Mouse (Mus musculus) thymus, adult 18-20 months (tissue): ENCODE data around the gene Ankrd11.
"Not testable (repeated sequence)": the region's sequence is repeated elsewhere in the genome, so short reads cannot be mapped to it uniquely, and the experiment has no call there.

Experiments
- DNase-seq, 2 experiments: peaks; one replicate each; pipeline ENCODE4 v3.0.0; 2022; ENCODE audit warnings: mixed read lengths in 2 of 2

Gene Ankrd11

DNA sequence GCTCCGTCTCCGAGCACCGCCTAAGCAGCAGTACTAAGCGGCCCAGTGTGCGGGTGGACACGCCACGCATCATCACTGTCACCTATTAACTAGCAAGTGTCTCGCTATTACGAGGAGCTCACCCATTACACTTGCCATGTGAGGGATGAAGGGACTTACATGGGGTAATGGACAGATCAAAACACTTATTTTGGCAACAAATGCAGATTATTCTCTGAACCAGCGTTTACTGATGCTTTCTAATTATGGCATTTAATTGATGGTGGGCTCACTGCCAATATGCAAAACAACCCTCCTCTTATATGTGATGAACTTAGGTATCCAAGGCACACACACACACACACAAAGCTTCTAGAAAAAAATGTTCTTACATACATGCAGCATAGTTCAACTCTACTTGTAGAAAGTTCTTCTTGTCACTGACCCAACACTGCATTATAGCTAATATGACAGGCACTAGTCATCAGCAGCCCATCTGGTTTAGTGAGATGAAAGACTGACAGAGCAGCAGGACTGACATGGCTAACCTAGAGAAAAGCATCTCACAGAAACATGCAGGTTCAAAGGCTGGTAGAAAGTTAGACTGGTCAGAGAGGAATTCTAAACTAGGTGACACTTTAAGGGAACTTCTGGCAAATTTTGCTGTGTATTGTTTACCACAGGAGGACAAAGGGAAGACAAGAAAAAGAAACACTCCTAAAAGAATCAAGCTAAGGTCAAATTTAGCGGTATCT lies 2.5 kb downstream of the Ankrd11 start:
- no peak for DNase-seq

DNA sequence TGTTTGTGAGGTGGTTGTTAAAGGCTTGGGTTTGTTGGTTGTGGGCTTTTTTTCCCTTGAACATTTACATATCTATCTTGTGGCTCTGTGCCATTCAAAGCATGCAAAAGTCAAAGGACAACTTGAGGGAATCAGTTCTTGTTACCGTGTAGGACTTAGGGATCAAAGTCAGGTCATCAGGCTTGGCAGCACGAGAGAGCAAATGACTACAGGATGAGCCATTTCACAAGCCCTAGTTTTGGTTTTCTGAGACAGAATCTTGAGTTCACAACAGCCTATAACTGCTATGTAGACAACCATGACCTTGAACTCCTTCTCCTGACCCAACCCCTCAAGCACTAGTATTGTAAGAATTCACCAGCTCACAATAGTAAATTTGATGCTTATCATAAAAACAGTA lies 3.7 kb downstream of the Ankrd11 start:
- no peak for DNase-seq

DNA sequence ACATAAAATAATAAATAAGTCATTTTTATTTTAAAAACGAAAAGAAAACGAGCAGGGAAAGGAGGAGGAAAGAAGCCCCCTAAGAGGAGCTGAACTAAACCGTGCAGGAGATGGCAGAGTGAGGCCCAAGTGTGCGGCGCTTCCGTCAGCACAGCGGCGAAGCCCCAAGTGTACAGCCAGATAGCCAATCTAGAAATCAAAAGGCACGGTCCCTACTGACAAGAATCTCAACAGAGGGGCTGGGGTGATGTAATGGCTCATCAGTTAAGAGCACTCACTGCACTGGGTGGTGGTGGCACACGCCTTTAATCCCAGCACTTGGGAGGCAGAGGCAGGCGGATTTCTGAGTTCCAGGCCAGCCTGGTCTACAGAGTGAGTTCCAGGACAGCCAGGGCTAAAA lies 4.6 kb downstream of the Ankrd11 start:
- DNase-seq: no peak

DNA sequence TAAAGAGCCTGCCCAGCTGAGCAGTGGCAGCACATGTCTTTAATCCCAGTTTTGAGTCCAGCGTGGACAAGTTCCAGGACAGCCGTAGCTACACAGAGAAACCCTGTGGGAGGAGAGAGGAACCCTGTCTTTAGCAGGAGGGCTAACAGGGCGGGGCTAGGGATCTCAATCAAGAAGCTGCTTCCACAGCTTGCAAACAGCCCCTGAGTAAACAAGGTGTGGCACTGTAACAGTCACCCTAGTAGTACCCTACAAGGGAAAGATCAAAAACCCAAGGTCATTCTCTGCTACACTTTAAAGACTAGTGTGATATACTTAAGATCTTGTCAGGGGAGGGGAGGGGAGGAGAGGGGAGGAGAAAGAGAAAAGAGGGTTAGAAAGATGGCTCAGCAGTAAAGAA lies 5.1 kb downstream of the Ankrd11 start:
- DNase-seq: peak in 1 of 2 experiments; percentile 43

DNA sequence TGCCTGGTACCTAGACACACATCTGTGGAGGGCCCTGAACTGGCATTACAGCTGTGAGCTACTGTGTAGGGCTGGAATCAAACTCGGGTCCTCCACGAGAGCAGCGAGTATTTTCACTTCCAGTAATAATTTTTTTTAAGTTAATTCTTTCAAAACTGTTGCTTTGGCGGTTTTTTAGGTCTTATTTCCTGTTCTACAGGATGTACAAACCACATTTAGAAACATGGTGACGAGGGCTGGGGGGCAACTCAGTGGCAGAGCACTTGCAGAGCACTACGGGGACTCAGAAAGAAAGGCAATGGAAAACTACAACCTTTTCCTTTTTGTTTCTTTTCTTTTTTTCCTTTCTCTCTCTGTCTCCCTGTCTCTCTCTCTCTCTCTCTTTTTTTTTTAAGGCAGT lies 7.9 kb downstream of the Ankrd11 start:
- peak; percentile 57 to 77 for DNase-seq

DNA sequence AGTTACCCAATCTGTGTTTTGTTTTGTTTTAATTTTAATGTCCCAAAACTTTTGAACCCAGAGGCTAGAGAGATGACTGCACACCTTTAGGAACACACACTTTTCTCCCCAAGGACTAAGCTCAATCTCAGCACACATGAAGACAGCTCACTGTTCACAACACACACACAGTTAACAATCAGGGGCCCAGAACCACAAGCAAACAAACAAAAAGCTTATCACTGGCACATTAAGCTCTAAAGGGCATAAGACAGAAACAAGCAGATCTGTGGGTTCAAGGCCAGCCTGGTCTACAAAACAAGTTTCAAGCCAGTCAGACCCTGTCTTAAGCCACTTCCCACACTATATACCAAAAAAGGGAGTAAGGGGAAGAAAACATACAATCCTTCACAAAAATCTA lies 8.6 kb downstream of the Ankrd11 start:
- DNase-seq: no peak

DNA sequence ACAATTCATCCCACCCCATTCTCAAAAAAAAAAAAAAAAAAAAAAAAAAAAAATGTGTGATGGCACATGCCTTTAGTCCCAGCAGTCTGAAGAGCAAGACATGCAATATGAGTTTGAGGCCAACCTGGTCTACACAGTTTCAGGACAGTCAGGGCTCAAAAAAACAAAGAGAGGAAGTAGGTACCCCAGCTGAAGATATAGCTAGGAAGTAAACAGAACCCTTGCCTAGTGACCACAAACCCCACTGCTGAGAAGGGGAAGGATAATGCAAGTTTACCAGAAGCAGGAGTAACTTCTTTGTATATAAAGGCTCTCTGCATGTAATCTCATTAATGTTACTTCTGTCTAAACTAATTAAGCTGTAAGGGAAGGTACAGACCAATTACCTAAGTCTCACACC lies 9.3 kb downstream of the Ankrd11 start:
- DNase-seq: peak in 1 of 2 experiments; percentile 45

DNA sequence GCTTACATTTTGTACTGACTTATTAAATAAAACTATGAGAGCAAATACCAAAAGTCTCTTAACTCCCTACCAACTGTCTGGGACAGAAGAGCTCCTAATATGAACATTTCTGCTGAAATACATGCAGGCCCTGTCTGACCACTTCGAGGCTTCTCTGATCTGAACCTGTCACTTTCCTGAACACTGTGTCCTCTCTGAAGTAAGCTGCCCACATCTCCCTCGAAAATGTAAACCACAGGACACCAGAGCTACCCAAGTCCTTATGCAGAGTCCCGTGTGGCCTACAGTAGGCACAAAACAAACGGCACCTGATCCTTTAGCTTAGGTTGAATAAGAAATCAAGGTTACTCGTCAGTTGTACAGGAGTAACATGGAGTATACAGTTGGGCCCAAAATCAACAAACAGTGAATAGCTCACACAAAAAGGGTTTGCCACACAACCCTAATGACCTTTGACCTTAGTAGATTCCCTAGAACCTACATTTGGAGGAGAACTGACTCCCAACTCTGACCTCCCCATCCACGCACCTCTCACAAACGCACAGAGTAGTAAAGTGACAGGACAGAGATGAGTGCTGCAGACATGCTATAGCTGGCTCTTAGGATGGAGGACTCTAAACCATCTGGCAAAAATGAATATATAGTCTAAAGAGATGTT lies 10.6 kb downstream of the Ankrd11 start:
- DNase-seq: no peak

DNA sequence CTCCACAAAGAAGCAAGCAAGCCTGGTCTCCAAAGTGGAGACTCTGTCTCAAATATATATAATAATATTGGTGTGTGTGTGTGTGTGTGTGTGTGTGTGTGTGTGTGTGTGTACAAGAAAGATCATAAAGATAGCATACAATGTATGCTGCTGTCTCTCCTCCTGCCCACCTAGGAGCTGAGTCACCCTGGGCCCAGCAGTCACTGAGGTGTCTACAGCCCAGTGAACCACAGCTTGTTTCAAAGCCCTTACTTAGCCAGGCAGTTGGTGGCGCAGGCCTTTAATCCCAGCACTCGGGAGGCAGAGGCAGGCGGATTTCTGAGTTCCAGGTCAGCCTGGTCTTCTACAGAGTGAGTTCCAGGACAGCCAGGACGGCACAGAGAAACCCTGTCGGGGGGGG lies 12.0 kb downstream of the Ankrd11 start:
- DNase-seq: not testable (repeated sequence)

DNA sequence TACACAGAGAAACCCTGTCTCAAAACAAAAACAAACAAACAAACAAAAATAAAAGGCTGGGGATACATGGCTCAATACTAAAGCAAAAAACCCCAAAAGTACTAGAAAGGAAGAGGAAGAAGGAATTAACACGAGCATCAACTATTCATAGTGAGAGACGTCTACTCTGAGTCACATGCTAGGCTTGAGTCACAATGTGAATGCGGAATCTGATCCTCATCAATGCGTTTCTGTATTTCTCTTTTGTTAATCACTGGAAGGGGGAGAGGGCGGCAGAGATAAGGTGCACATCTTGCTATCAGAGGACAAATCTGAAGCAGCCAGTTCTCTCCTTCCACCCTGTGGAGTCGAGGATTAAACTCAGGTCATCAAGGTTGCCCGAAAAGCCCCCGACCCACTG lies 14.3 kb downstream of the Ankrd11 start:
- DNase-seq: no peak

DNA sequence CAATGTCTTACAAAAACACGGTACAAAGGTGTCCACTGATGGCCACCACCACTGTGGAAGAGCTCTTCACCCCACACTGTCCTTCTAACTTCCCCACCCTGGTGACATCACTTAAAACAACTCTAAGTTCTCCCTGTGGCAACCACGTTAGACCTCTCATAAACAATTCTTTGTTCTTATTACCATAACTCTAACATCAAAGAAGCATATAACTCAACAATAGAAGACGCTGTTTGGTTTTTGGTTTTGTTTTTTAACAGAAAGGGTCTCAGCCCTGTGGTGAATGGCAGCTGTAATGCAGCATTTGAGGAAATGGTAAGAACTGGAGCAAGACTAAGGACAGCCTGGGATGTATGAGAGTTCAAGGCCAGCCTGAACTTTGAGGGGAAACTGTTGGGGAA lies 16.1 kb downstream of the Ankrd11 start:
- DNase-seq: no peak

DNA sequence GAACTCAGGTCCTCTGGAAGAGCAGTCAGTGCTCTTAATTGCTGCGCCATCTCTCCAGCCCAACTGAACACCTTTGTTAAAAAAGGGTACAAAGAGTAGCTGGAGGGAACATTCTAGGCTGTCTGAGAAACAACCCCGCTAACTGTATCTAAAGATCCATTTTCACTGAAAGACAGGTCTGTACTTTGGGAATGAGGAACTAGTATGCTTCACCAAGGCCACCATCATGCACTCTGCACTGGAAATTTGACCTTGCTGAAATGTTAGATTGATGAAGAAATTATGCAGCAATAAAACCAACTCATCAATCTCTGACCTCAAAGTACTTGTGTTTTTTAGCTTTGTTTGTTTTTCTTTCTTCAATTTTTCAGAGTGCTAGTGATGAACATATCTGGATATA lies 17.9 kb downstream of the Ankrd11 start:
- DNase-seq: no peak

DNA sequence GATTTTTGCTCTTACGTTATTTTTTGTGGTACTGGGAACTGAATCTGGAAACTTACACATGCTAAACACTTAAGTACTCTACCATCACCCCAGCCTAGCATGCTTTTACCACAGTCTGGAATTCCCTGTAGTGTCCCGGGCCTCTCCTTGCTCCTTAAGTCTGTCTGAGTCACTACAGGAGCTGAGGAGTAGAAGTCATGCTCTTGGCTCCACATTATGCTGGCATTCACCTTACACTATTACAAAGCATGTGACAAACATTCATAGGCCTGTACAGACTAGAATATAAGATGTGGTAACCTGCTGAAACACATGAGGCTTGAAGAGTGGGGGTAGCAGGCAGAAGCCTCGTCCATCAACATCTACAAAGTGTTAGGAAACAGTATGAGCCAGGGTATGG lies 19.4 kb downstream of the Ankrd11 start:
- DNase-seq: no peak

DNA sequence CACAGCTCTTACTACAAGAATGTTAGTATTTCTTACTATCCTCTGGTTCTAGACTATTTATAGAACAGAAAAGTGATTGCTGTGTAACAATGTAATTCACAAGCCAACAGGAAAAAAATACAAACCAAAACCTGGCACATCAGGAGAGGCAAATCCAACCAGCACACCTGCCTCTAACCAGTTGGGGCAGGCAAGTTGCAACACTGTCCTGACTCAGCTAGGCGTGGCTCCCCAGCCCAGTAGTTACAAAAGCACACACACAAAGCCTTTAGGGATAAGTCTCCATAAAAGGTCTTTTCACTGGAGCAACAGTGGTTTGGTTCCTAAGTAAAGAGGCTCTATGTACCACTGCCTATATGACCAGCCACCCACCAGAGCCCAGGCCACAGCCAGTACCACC lies 20.8 kb downstream of the Ankrd11 start:
- DNase-seq: no peak

DNA sequence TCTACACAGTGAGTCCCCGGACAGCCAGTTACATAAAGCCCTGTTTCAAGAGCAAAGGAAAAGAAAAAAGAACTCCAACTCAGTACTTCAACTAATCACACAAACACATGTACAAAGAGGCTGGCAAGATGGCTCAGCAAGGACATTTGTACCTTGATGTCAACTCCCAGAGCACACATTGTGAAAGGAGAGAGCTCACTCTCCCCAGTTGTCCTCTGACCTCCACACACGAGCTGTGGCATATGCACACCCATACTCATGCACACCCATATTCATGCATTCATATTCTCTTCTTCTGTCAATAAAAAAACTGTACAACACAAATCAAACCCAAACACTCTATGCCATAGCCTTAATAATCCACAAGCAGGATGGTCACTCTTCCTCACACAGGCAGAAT lies 21.2 kb downstream of the Ankrd11 start:
- DNase-seq: no peak

DNA sequence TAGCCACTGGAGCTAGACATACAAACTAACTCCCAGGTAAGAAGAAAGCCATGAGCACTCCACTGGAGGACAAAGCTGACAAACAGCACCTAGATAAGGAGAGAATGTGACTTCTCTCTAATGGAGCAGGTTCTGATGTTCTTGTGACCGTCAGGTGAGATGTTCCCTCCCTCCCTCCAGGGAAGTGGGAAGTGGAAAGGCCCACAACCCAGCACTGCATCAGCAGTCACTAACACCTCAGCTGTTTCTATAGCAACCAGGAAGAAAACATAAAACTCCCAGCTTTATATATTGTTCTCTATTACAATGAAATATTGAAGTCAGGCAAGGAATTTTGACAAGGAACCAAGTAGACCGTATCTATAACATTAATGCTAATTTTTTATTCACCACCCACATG lies 22.0 kb downstream of the Ankrd11 start:
- no peak for DNase-seq

DNA sequence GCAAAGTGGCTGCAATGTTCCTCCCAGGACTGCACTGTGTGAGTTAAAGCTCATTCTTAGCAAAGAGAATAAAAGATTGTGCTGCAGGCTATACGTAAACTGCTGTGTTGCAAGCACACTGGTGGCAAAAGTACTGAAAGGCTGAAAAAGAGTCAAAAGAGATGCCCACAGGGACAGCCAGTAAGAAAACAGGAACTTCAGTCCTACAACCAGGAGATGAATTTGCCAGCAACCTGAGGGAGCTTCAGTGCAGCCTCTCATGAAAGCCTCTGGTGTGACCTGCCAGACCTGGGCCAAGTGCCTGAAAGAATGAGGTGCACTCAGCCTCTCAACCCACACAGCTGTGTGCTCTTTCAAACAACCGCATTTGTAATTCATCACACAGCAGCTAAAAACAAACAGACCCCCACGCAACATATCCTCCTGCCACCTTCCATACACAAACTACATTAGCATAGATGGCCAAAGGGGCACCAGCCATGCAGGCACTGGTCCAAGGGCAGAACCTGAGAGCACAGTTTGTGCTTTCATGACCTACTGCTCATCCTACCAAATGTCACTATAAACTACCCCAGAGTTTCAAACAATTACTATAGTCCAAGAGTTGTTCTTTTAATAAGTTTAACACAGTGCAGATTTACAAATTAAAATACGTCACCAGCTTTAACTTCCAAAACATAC lies 23.5 kb downstream of the Ankrd11 start:
- no peak for DNase-seq

DNA sequence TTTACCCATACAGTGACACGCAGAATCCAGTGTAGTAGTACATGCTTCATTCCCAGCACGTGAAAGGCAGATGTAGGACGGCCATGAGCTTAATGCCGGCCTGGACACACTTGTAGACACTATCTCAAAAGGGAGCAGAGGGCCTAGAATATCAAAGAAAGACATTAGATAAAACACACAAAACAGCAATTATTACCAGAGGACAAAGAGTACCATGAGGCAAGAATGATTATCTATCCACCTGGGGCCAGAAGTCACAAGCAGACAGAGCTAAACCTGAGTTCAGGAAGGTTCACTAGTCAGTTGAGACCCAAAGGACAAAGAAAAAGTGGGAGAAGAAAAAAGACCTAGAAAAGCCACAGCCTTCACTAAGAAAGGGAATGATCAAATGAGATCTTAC lies 24.9 kb downstream of the Ankrd11 start:
- DNase-seq: no peak

DNA sequence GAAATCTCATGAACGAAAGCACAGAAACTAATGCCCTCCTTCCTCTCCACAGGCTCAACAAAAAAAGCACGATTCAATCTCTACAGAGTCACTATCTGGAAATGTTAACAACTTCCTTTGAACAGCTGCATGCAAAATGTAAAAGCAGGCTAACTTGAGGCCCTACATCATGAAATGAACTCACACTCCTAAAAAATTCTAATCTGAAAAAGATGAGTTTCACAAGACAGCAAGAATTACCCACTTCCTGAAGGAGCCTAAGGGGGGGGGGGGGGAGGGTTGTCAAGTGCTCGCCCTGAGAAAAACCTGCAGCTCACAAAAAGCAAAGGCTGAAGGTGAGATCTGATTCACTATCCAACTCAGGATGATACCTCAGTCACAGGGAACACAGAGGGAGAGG lies 27.0 kb downstream of the Ankrd11 start:
- no peak for DNase-seq

DNA sequence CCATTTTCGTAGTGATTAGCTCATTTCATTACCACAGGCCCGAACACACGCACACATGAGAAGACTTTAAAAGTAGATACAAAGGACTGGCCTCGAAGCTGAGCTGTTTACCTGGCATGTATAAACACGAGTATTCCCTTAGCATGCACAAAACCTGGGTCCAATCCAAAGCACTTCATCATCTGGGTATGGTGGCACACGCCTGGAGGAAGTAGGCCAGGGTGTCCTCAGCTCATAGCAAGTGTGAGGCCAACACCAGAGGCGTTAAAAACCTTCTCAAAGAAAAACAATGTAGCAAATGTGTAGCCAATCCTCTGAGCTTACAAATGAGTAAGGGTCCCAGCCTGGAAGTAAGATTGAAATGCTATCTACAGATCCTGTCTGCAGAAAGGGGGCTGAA lies 27.6 kb downstream of the Ankrd11 start:
- no peak for DNase-seq

DNA sequence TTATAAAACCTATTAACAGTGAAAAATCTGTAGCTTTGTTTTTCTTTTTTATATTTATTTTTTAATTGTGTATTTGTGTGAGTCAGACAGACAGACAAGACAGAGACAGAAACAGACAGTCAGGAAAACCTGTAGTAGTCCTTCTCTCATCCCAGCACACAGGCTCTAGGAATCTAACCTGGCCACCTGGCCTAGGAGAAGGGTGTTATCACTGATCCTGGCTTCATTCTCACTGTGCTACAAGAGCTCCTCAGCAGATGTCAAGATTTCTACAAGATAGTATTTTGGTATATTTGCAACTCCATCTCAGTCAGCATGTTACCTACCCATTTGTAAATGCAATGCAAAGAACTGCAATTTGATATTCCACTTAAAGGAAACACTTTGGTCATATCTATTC lies 30.8 kb downstream of the Ankrd11 start:
- DNase-seq: no peak

DNA sequence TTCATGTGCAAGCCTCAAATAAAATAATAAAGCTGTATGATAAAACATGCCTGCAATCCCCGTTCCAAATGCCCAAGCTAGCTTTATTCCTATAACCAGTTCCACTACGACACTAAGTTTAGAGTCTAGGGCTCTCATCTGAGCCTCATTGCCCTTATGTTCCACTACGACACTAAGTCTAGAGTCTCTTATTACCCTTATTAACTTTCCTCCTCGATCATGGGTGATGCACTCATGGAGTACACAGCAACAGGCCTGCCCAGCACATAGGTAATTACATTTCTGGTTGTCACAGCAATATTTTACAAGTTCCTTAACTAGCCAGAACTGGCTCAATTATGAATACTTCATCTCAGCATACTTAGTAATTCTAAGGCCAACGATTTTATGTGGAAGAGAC lies 36.3 kb downstream of the Ankrd11 start:
- DNase-seq: no peak

DNA sequence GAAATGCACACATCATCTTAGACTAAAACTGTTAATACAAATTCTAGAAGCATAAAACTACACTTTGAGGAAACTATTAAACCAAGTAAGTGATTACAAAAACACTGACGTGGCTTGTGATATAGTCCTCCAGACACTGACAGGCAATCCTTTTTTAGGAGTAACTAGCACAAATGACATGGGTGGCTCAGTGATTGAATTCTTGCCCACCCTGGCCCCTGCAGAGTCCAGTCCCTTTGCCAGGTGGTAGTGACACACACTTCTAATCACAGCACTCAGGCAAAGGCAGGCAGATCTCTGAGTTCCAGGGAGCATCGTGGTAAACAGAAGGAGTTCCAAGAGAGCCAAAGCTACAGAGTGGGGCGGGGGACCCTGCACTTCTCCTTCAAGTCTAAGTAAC lies 36.7 kb downstream of the Ankrd11 start:
- DNase-seq: no peak
